Mouse (Mus musculus): ENCODE results near the gene Col4a2.

DNA sequence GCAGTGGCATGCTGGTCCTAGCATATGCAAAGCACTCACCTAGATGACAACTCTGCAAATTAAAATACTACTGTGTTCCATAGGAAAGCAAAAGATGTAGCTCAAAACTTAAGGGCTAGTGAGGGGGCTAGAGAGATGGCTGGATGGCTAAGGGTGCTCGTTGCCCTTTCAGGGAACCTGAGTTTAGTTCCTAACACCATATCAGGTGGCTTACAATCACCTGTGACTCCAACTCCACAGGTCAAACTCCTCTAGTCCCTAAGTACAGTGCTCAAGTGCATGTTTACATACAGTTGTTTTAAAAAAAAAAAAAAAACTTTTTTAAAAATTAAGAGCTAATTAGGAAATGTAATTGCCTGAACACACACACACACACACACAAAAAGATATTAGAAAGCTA, 7.1 kb upstream of the Col4a2 start:
- no peak for TF ChIP-seq EP300 (IDR thresholded peaks at IDR 0.05)
- no peak for TF ChIP-seq CTCF (IDR thresholded peaks at IDR 0.05)
